Mouse (Mus musculus) gastrocnemius, adult 8-10 months (tissue): ENCODE measurements around the gene Olfr1366. TPM values are rescaled to one million over a fixed set of nuclear protein-coding genes. Genes with fewer than 3 reads are reported as not detected.
"Not testable (repeated sequence)": the region's sequence is repeated elsewhere in the genome, so short reads cannot be mapped to it uniquely, and the experiment has no call there.

Experiments
- DNase-seq, 2 experiments: peaks; one replicate each; pipeline ENCODE4 v3.0.0; 2022; ENCODE audit warnings: low spot score in 2 of 2
- total RNA-seq, 4 experiments: library from RNA; stranded (reverse); gene quantifications; 2 replicates each; pipeline ENCODE4 v1.2.4; 2022

Olfr1366 gene
- not detected for total RNA-seq

DNA sequence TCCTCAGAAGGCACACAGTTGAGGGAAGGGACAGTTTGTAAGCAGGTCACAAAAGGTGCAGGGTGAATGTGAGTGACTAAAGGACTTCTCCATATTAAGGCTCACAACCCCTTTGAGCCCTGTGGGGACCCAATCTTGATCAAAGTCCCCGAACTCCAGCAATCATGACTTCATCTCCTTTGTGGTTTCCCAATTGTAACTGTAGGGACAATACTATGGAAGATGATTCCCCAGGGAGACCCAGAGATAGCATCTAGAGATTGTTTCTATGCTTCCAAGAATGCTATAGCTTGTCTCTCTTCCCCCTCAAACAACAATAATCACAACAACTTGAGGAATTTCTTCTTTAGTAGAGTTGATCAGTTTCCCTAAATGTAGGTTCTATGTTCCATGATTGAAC, at the start of gene Olfr1366:
Gene Olfr1366 (minus strand): TSS at position 101 of the 400 bp plus-strand sequence.
- DNase-seq, result no peak

DNA sequence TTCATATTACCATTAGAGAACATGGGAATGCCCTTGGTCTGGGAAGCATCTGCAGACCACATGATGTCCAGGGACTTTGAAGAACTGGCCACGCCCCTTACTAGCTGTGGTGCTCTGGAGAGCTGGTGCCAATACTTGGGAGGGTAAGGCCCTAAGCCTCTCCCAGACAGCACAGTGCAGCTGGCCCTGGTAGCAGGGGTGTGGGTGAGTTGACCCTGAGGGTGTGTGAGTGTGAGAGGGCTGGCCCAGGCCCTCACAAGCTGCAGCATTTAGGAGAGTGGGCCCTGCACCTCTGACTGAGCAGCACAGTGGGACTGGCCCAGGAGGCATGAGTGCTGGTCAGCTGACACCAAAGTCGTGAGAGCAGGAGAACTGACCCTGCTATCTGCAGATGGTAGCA, 49.0 kb upstream of the Olfr1366 start:
- DNase-seq, result no peak

DNA sequence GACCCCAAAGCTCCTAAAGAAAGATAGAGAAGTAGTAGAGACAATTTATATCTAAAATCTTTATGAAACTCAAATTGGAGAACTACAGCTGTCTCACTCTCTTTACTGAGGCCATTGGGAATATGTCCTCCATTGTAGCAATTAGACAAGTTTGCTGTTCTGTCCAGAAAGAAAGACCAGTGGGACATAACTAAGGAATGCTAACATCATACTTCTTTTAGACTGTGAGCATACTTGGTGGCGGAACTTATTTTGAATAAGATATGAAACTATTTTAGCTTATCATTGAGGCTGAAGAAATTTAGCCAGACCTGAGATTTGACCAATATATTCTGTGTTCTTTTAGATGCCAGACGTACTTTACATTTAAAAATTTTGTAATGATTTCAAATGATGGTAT, 39.1 kb upstream of the Olfr1366 start, which contains the start of gene Olfr1364:
Gene Olfr1364 (minus strand): TSS at position 101 of the 400 bp plus-strand sequence.
- DNase-seq, result no peak

DNA sequence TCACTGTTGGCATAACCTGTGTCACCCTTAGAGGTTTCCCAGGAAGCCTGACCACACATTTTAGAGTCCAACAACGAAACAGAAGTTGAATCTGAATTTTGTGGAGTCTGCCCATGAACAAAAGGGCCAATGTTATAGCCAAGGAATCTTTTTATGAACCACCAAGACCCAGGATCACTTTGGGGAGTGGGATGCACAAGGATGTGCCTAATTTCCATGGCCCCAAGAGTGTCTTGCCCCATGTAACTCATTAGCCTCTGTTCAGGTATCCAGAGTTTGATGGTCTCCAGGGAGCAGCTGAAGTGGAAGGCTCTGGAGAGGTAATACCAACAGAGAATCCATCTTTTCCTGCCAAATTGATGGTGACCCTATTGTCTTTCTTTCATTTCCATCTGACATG, 17.2 kb upstream of the Olfr1366 start, which contains the start of gene Olfr1535:
Gene Olfr1535 (minus strand): TSS at position 101 of the 400 bp plus-strand sequence.
- no peak for DNase-seq

DNA sequence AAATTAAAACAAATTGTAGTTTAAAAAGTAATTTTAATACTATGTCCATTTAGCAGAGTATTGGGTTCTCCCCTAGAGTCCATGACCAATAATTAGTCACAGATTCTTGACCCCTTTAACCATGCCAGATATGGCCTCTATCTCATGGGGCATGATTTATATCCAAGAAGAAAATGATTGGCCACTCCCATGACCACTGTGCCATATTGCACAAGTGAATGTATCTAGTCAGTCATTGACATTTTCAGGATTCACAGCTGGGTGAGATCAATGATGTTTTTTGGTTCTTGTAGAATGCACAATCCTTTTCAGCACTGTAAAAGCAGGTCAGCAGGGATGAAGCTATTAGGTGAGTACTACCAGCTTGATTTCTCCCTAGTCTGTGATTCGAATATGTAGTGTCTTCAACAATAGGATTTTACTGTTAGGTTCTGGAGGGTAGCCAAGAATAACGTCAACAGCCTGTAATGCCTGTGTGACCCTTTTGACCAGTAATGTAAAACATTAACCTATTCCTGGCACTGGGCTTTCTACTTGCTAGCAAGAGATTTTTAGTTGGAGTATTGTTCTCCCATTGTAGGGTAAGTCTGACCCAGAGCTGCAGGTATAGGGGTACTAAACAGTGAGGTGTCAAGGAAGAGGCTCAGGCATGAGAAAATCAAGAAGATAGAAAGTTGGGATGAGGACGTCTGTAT, 8.0 kb upstream of the Olfr1366 start:
- no peak for DNase-seq

DNA sequence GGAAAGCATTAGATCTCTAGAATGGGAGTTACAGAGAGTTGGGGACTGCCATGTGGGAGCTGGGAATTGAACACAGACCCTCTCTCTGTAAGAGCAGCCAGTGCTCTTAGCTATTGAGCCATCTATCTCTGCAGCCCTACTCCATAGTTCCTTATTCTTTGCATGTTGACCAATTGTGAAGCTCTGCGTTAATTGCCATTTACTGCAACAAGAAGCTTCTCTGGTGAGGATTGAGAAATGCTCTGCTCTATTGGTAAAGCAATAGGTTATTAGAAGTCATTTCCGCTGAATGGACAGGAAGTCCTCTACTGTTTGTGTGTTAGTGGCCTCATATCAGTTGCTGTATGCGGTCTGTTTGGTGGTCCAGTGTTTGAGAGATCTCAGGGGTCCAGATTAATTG, 6.9 kb upstream of the Olfr1366 start:
- DNase-seq, result no peak

DNA sequence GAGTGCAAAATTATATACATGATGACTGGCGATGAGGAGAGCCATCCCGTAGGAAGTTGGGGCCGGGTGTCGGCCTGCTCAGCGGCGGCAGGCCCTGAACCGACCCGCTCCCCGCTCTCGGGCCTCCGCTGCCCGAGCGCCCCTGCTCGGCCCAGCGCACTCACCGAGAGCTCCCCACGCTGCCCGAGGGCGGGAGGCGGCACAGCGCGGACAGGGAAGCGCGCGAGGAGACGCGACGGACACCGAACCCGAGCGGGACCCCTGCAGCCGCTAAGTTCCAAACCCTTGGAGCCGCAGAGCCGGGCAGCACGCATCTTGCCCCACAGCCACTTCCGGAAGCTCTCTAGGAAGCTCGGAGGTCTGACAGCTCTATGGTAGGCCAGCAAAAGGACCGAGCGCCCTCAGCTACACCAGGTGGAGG, 11.8 kb downstream of the Olfr1366 start, which contains the start of gene Zkscan8:
Gene Zkscan8 (minus strand): TSS at position 340 of the 421 bp plus-strand sequence.
- DNase-seq, result peak; percentile 56 to 78

DNA sequence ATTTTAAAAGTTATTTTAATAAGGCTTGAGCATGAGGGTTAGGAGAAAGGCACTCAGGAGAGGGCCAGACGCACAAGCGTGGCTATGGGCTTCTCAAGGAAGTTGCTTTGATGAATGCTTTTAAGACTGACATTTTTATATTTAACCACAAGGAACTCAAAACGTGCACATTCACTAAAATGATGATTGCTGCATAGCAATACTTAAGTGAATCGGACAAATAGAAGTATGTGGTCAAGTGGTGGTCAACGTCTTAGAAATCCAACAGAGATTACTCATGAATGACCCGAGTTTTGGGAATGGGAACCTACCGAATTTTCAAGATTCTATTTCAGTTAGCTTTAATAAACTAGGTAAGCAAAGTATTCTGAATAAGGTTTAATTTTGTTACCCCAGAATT, 12.5 kb downstream of the Olfr1366 start:
- no peak for DNase-seq

DNA sequence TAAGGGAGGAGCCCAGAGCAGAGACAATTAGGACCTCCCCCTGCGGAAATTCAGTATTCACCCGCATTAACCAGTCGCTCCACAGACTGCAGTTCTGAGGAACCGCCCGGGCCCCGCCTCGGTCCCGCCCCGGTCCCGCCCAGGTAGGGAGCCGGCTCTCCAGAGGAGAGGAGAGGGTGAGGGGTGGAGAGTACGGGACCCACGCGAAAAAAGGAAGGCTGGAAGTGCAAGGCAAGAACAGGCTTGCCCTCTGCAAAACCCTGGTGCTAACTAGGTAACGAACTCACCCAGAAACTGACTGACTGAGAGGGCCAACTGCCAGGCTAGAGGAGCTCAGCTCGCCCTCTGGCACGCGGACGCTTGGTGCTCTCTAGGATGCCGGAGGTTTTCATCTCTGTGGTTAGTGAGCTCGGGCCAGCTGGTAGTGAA, 36.4 kb downstream of the Olfr1366 start:
- DNase-seq, result peak; percentile 51 to 59

DNA sequence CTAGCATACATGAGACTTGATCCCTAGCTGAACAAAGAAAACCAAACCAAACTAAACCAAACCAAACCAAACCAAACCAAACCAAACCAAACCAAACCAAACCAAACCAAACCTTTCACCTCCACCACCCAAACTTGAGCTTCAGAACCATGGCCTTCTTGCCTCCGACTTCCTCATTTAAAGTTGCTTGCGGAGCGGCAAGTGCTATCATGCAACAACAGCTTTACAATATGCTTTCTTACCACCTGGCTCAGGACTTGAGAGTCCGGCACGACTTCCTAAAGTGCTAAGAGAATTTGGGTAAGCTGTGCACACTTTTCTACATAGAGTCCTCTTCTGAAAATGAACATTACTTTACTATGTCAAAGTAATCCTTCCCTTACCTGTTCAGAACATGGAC, 40.3 kb downstream of the Olfr1366 start:
- no peak for DNase-seq

DNA sequence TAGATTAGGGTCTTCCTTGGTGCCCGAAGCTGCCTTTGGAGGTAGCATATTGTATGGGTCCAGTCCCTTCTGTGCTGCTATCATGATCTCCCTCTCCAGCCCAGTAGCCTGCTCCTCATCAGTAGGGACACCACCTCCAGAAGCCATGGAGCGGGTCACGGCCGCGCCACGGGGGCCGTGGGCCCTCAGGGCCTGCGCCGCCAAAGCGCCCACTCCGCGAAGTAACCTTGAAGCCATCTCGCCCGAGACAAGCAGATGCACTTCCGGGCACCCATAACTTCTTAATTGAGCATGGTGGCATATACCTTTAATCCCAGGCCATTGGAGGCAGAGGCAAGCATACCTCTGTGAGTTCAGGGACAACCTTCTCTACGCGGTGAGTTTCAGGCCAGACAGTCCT, 41.4 kb downstream of the Olfr1366 start, which contains the start of gene Gm11273:
Gene Gm11273 (minus strand): TSS at position 237 of the 400 bp plus-strand sequence.
- not testable (repeated sequence) for DNase-seq

DNA sequence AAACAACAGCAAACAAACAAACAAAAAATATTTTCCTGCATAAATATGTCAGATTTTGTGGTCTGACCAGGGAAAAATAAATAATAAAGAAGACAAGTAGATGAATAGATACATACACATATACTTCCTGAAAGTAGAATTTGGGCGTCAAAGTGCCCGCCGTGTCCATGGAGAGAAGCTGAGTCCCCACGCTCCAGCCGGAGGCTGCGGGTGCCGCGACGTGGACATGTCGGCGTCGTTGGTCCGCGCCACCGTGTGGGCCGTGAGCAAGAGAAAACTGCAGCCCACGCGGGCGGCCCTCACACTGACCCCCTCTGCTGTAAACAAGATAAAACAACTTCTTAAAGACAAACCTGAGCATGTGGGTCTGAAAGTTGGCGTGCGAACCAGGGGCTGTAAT, 47.5 kb downstream of the Olfr1366 start, which contains the start of gene AK157302:
Gene AK157302 (plus strand): TSS at position 144 of the 400 bp plus-strand sequence.
- DNase-seq, result no peak

DNA sequence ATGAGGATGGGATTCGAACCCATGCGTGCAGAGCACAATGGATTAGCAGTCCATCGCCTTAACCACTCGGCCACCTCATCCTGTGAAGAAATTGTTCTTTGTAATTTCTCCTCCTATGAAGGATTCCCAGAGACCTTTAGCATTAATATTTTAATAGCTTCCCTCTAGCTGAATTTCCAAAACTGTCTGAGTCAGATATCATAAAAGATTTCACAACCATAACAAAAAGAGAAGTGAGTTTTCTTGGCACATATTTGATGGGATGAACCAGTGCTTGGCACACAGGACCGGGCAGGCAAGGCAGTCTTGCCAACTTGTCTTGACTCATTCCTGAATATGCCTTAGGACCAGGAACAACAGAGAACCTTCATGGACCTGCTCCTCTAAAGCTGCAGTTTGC, 49.8 kb downstream of the Olfr1366 start:
- no peak for DNase-seq

DNA sequence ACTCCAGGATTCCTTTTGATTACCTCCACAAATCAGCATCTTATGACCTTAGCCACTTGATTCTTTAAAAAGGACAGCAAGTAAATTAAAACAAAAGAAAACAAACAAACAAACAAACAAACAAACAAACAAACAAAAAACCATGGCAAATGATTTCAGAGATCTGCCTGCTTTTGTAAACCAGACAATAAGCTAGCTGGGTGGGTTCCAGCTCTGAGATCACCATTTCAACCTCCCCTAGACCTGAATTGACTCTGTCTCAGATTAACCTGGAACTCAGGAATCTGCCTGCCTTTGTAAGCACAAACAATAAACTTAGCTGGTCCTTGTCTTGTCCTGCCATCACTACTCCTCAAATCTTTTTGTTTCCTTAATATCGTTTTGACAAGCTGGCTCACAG, 55.7 kb downstream of the Olfr1366 start:
- DNase-seq, result no peak

Other genes starting within 250 kb of the Olfr1366 start
- gene Gpx6, start 230.7 kb downstream of the Olfr1366 start, total RNA-seq, result not detected
- gene Olfr1367, start 195.9 kb downstream of the Olfr1366 start, total RNA-seq, result not detected
- 10 to 100 TPM in 1 of 4 experiments, 1 to 10 TPM in 3; 7.7 to 10.5 (median 8.5) TPM for gene Zscan12, start 180.0 kb downstream of the Olfr1366 start, total RNA-seq
- gene Zkscan3, start 140.1 kb downstream of the Olfr1366 start, total RNA-seq, result 10 to 100 TPM; 11.5 to 13.3 (median 12.1) TPM
- under 1 TPM in 3 of 4 experiments, not detected in 1; 0.36 to 0.53 (median 0.46) TPM for gene Pgbd1, start 101.8 kb downstream of the Olfr1366 start, total RNA-seq
- gene Zscan26, start 89.1 kb downstream of the Olfr1366 start, total RNA-seq, result 10 to 100 TPM; 12.9 to 15.9 (median 14.5) TPM
- under 1 TPM in 3 of 4 experiments, not detected in 1; 0.19 to 0.22 (median 0.20) TPM for gene Nkapl, start 74.3 kb downstream of the Olfr1366 start, total RNA-seq
- 1 to 10 TPM in 1 of 4 experiments, under 1 TPM in 3; 0.27 to 1.1 (median 0.43) TPM for gene Zkscan4, start 63.9 kb downstream of the Olfr1366 start, total RNA-seq
- not detected for gene Gm10065, start 63.4 kb downstream of the Olfr1366 start, total RNA-seq
- 10 to 100 TPM; 20.3 to 26.8 (median 22.2) TPM for gene AK157302, start 47.6 kb downstream of the Olfr1366 start, total RNA-seq
- gene Gm11273, start 41.4 kb downstream of the Olfr1366 start, total RNA-seq, result 100 to 1,000 TPM in 1 of 4 experiments, 10 to 100 TPM in 3; 74.4 to 112 (median 87.3) TPM
- gene Zkscan8, start 11.7 kb downstream of the Olfr1366 start, total RNA-seq, result 1 to 10 TPM; 4.6 to 9.3 (median 7.2) TPM
- not detected for gene Olfr1535, start 17.1 kb upstream of the Olfr1366 start, total RNA-seq
- not detected for gene Olfr1364, start 39.0 kb upstream of the Olfr1366 start, total RNA-seq
- not detected for gene Olfr1362, start 71.2 kb upstream of the Olfr1366 start, total RNA-seq
- gene Olfr11, start 99.7 kb upstream of the Olfr1366 start, total RNA-seq, result not detected
- gene Olfr1361, start 120.6 kb upstream of the Olfr1366 start, total RNA-seq, result not detected
- not detected for gene Olfr1360, start 134.6 kb upstream of the Olfr1366 start, total RNA-seq
- not detected for gene Olfr1359, start 155.3 kb upstream of the Olfr1366 start, total RNA-seq
- gene Hist1h2bl, start 173.3 kb upstream of the Olfr1366 start, total RNA-seq, result 1 to 10 TPM in 3 of 4 experiments, under 1 TPM in 1; 0.99 to 6.6 (median 3.4) TPM
- 1 to 10 TPM in 3 of 4 experiments, not detected in 1; 1.8 to 3.3 (median 2.6) TPM for gene Hist1h2ai, start 173.6 kb upstream of the Olfr1366 start, total RNA-seq
- not detected for gene Hist1h3h, start 174.9 kb upstream of the Olfr1366 start, total RNA-seq
- not detected for gene Hist1h2bm, start 179.2 kb upstream of the Olfr1366 start, total RNA-seq
- gene Hist1h4j, start 192.3 kb upstream of the Olfr1366 start, total RNA-seq, result 1 to 10 TPM in 1 of 4 experiments, under 1 TPM in 2, not detected in 1; 0.67 to 1.6 (median 0.90) TPM
- gene Hist1h4k, start 207.7 kb upstream of the Olfr1366 start, total RNA-seq, result 10 to 100 TPM in 1 of 4 experiments, 1 to 10 TPM in 3; 5.0 to 10.8 (median 6.7) TPM
- gene Hist1h2ak, start 211.0 kb upstream of the Olfr1366 start, total RNA-seq, result not detected
- 1 to 10 TPM in 2 of 4 experiments, not detected in 2; 1.5 to 1.8 TPM for gene Hist1h2bn, start 211.3 kb upstream of the Olfr1366 start, total RNA-seq
- gene Hist1h1b, start 237.8 kb upstream of the Olfr1366 start, total RNA-seq, result 1 to 10 TPM in 1 of 4 experiments, under 1 TPM in 2, not detected in 1; 0.40 to 1.2 (median 0.70) TPM
- gene Hist1h3i, start 240.6 kb upstream of the Olfr1366 start, total RNA-seq, result 10 to 100 TPM in 3 of 4 experiments, 1 to 10 TPM in 1; 9.4 to 19.6 (median 16.7) TPM
- gene Hist1h2an, start 244.4 kb upstream of the Olfr1366 start, total RNA-seq, result not detected
- gene Hist1h2bp, start 244.7 kb upstream of the Olfr1366 start, total RNA-seq, result 1 to 10 TPM in 1 of 4 experiments, under 1 TPM in 1, not detected in 2; 0.73 to 2.1 TPM